Mouse (Mus musculus) hindbrain, embryonic 14.5 days (tissue): Measurements from ENCODE around the gene Rassf8. TPM values are rescaled to one million over a fixed set of nuclear protein-coding genes. Genes with fewer than 3 reads are reported as not detected.
A peak's percentile ranks its signal among the peaks of the same experiment; 100 is the strongest.

Source experiments
- ATAC-seq: fragments of 200-750 bp; cut with Nextera tagmentation; 2 replicates; pipeline ENCODE4 v1.8.0; 2017; ENCODE audit warnings: moderate number of reproducible peaks, mild to moderate bottlenecking, moderate TSS enrichment, moderate library complexity; ENCODE audit not compliant: low FRiP score
- DNase-seq: peaks from one replicate; pipeline ENCODE4 v3.0.0-alpha.2; 2015; ENCODE audit warnings: low spot score
- H3K27ac ChIP-seq: fragments of 300-500 bp; sonication (generic); 2 replicates; pipeline ENCODE4 v1.5.1; 2014; ENCODE audit warnings: mild to moderate bottlenecking, moderate library complexity
- H3K27me3 ChIP-seq: fragments of 300-500 bp; sonication (generic); 2 replicates; pipeline ENCODE4 v1.6.1; 2014; ENCODE audit warnings: mild to moderate bottlenecking, low read length, mixed read lengths; ENCODE audit not compliant: control insufficient read depth, insufficient read depth
- H3K36me3 ChIP-seq: fragments of 300-500 bp; sonication (generic); replicated peaks from 2 replicates; pipeline ENCODE4 v1.6.1; 2014; ENCODE audit not compliant: control insufficient read depth, insufficient read depth
- H3K4me1 ChIP-seq: fragments of 300-500 bp; sonication (generic); replicated peaks from 2 replicates; pipeline ENCODE4 v1.6.1; 2014; ENCODE audit warnings: antibody characterized with exemption, low read length, mixed read lengths; ENCODE audit not compliant: control insufficient read depth, insufficient read depth
- H3K4me2 ChIP-seq: fragments of 300-500 bp; sonication (generic); replicated peaks from 2 replicates; pipeline ENCODE4 v1.6.1; 2014; ENCODE audit warnings: mild to moderate bottlenecking, moderate library complexity
- H3K4me3 ChIP-seq: fragments of 300-500 bp; sonication (generic); replicated peaks from 2 replicates; pipeline ENCODE4 v1.5.1; 2014; ENCODE audit warnings: mild to moderate bottlenecking, low read length
- H3K9ac ChIP-seq: fragments of 300-500 bp; sonication (generic); 2 replicates; pipeline ENCODE4 v1.6.1; 2014
- H3K9me3 ChIP-seq: fragments of 300-500 bp; sonication (generic); 2 replicates; pipeline ENCODE4 v1.6.1; 2016; ENCODE audit warnings: low read length; ENCODE audit not compliant: control insufficient read depth
- WGBS: fragments of 180-500 bp; shearing (Covaris S2); extraction: QIAGEN DNeasy Blood & Tissue Kit; methylation state at CpG from one replicate; pipeline ENCODE4 v1.1.7; 2014; 5-methylcytosine and 5-hydroxymethylcytosine counted together
- polyA plus RNA-seq: library from polyadenylated mRNA; unstranded; fragments of >200 nt; fragmentation: Nextera tagmentation; extraction: Ambion mirVana; gene quantifications from 2 replicates; pipeline ENCODE4 v1.2.1, GENCODE M21; 2014

The Rassf8 gene
- polyA plus RNA-seq, 1 experiment from 2014 or later, result 5.0 TPM

DNA sequence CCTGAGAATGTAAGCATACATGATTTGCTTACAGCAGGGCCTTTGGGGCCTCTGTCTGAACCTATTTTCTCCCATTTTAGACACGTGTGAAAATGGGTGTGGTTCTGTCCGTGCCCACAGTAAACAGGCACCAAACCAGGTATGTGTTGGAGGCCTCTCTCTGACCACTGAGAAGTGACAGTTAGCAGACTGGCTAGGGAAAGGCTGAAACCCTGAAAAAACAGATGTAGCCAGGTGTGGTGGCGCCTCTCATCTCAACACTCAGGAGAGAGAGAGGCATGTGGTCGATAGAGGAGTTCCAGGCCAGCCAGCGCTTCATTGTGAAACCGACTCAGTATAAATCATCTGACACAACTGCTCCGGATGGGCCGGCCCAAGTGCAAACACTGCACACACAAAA, 111.9 kb downstream of the Rassf8 start:
- peaks cover 11% of the 10 kb centered on the region; the same call in 1 of the 2 replicates for H3K4me1 ChIP-seq
- H3K4me2 ChIP-seq, result no peak overlapping the region
- no peak overlapping the region for H3K4me3 ChIP-seq
- WGBS, result 71% methylated on average over 8 of the region's 8 CpGs
- ATAC-seq (no peak), DNase-seq (no peak)
- H3K9me3 ChIP-seq, result no peaks in the 10 kb centered on the region
- no peak overlapping the region for H3K27ac ChIP-seq
- H3K36me3 ChIP-seq, result no peaks in the 10 kb centered on the region
- H3K9ac ChIP-seq, result no peak overlapping the region
- H3K27me3 ChIP-seq, result peaks cover 9% of the 10 kb centered on the region

DNA sequence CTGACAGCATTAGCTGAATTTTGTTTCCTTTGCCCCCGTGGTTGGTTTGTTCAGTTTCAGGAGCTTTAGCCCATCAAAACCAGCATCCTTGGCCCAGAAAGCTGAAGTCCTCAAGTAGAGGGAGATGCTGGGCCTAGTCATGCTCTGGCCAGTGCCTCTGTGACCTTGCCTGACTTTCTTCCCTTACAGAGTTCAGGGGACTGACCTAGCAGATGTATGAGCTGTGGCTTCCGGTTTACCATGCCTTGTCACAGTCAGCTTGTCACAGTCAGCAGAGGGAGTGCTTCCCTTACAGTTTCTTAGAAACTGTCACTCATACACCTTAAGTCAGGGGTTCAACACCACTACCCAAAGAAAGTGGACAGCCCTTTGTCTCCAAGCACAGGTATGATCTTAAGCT, 113.8 kb downstream of the Rassf8 start:
- H3K9me3 ChIP-seq, result no peaks in the 10 kb centered on the region
- H3K9ac ChIP-seq, result no peak overlapping the region
- 77% methylated on average over 2 of the region's 2 CpGs for WGBS
- H3K4me3 ChIP-seq, result no peak overlapping the region
- H3K4me2 ChIP-seq, result no peak overlapping the region
- H3K4me1 ChIP-seq, result peaks cover 18% of the 10 kb centered on the region; the same call in 1 of the 2 replicates
- H3K27ac ChIP-seq, result no peak overlapping the region
- ATAC-seq, result no peak
- H3K36me3 ChIP-seq, result no peaks in the 10 kb centered on the region
- H3K27me3 ChIP-seq, result peaks cover 25% of the 10 kb centered on the region
- DNase-seq, result no peak

DNA sequence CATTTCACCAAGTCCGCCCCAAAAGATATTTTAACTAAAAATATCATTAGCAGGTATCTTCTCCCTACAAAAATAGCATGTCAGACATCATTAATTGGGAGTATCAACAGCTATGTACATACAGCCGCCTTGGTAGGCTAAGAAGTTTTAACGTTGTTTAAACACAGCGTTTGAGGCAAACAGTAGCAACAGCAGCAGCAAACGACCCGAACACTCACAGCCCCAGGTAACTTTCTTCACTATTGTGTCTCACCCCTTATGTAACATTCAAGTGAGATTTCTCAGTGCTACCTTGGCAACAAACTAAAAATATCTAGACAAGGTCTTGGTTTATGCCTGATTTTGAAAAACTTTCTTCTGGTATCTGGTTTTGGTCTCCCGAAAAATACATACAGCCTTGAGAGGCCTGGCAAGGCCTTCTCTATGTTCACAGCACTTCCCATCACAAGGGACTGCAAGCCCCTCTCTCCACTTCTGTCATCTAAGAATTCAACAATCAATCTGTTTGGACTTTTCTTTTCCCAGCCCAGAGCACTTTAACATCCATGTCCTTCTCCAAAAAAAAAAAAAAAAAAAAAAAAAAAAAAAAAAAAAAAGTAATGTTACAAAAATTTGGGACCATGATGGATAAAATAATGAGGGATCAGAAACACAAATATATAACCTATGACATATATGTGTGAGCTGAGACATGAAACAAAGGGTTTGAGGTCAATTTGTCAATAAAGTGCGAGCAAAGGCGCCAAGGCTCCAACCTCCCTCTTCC, 115.1 kb downstream of the Rassf8 start:
- Histone ChIP-seq H3K36me3 (no peaks in the 10 kb centered on the region), H3K4me1 (peaks cover 11% of the 10 kb centered on the region; the same call in 1 of the 2 replicates), H3K9me3 (no peaks in the 10 kb centered on the region), H3K9ac (no peak overlapping the region), H3K27me3 (peaks cover 26% of the 10 kb centered on the region), H3K4me2 (peak overlapping the region; percentile 99), H3K27ac (no peak overlapping the region), H3K4me3 (peak overlapping the region; percentile 71)
- ATAC-seq (no peak), DNase-seq (no peak)
- 71% methylated on average over 9 of the region's 9 CpGs for WGBS

GRCm38 (mm10) chr6:145862321-145862720, 115.8 kb downstream of the Rassf8 start:
- Histone ChIP-seq H3K4me1 (peaks cover 17% of the 10 kb centered on the region; the same call in 1 of the 2 replicates), H3K36me3 (no peaks in the 10 kb centered on the region), H3K4me3 (peak overlapping the region; percentile 71), H3K9ac (peak overlapping the region; percentile 77), H3K4me2 (peak overlapping the region; percentile 99), H3K27ac (no peak overlapping the region), H3K9me3 (no peaks in the 10 kb centered on the region), H3K27me3 (peaks cover 26% of the 10 kb centered on the region)
- whole genome bisulfite sequencing, result 15% methylated on average over 4 of the region's 4 CpGs
- no peak for DNase-seq
- no peak for ATAC-seq

- ATAC-seq, result peak; percentile 0; the same call in 1 of the 2 replicates
- no peak for DNase-seq
- Histone ChIP-seq H3K9ac (peak overlapping the region; percentile 77), H3K9me3 (no peaks in the 10 kb centered on the region), H3K4me2 (peak overlapping the region; percentile 99), H3K27ac (peak overlapping the region; percentile 66; the same call in 1 of the 2 replicates), H3K4me3 (peak overlapping the region; percentile 71), H3K27me3 (peaks cover 26% of the 10 kb centered on the region), H3K36me3 (no peaks in the 10 kb centered on the region), H3K4me1 (peaks cover 17% of the 10 kb centered on the region; the same call in 1 of the 2 replicates)
- WGBS, result under 1% methylated on average over 35 of the region's 35 CpGs
Observed at GRCm38 (mm10) chr6:145862739-145863064, 116.2 kb downstream of the Rassf8 start.

GRCm38 (mm10) chr6:145863065-145863971, 116.8 kb downstream of the Rassf8 start:
- H3K4me3 ChIP-seq, result peak overlapping the region; percentile 71
- under 1% methylated on average over 103 of the region's 105 CpGs for WGBS
- H3K4me1 ChIP-seq, result peaks cover 17% of the 10 kb centered on the region; the same call in 1 of the 2 replicates
- peak overlapping the region; percentile 66 for H3K27ac ChIP-seq
- H3K36me3 ChIP-seq, result no peaks in the 10 kb centered on the region
- H3K9ac ChIP-seq, result peak overlapping the region; percentile 77
- H3K9me3 ChIP-seq, result no peaks in the 10 kb centered on the region
- peak overlapping the region; percentile 99 for H3K4me2 ChIP-seq
- DNase-seq (peak; percentile 67), ATAC-seq (peak; percentile 58)
- peaks cover 26% of the 10 kb centered on the region for H3K27me3 ChIP-seq

- WGBS, result under 1% methylated on average over 8 of the region's 8 CpGs
- Histone ChIP-seq H3K4me3 (peak overlapping the region; percentile 71), H3K9me3 (no peaks in the 10 kb centered on the region), H3K27ac (no peak overlapping the region), H3K4me1 (peaks cover 17% of the 10 kb centered on the region; the same call in 1 of the 2 replicates), H3K27me3 (peaks cover 26% of the 10 kb centered on the region), H3K9ac (peak overlapping the region; percentile 77; the same call in 1 of the 2 replicates), H3K4me2 (peak overlapping the region; percentile 99), H3K36me3 (no peaks in the 10 kb centered on the region)
- DNase-seq, result no peak
- no peak for ATAC-seq
Observed at GRCm38 (mm10) chr6:145864171-145864570, 117.6 kb downstream of the Rassf8 start.

GRCm38 (mm10) chr6:145865289-145865885, 118.8 kb downstream of the Rassf8 start, which contains the start of gene Bhlhe41:
Gene Bhlhe41, minus strand, starts transcription at chr6:145865558.
- DNase-seq (peak; percentile 73), ATAC-seq (peak; percentile 59)
- Histone ChIP-seq H3K27me3 (peaks cover 26% of the 10 kb centered on the region), H3K4me3 (peak within 1 kb of the TSS; percentile 71), H3K36me3 (no peaks in the 10 kb centered on the region), H3K4me1 (peaks cover 17% of the 10 kb centered on the region; the same call in 1 of the 2 replicates), H3K4me2 (peak within 1 kb of the TSS; percentile 99), H3K9ac (peak within 1 kb of the TSS; percentile 68), H3K27ac (peak within 1 kb of the TSS; percentile 28), H3K9me3 (no peaks in the 10 kb centered on the region)
- under 1% methylated on average over 57 of the region's 57 CpGs for WGBS
